Mouse (Mus musculus) retina, embryonic 14.5 days (tissue): ENCODE results near the gene Arid1b.
A peak's percentile ranks its signal among the peaks of the same experiment; 100 is the strongest.

Experiments used
- DNase-seq: peaks from one replicate; pipeline ENCODE4 v3.0.0-alpha.2; 2015; ENCODE audit warnings: low spot score

Arid1b gene

GRCm38 (mm10) chr17:5247737-5248136 lies 253.6 kb downstream of the Arid1b start:
- no peak for DNase-seq

GRCm38 (mm10) chr17:5248957-5249656 lies 255.0 kb downstream of the Arid1b start:
- DNase-seq: no peak

- no peak for DNase-seq
Observed at GRCm38 (mm10) chr17:5249681-5250180, 255.6 kb downstream of the Arid1b start.

- peak; percentile 83 for DNase-seq
Observed at GRCm38 (mm10) chr17:5252436-5252835, 258.3 kb downstream of the Arid1b start.

- no peak for DNase-seq
Observed at GRCm38 (mm10) chr17:5254717-5255617, 260.8 kb downstream of the Arid1b start.

- DNase-seq: no peak
Observed at GRCm38 (mm10) chr17:5255618-5255933, 261.4 kb downstream of the Arid1b start.

- DNase-seq: no peak
Observed at GRCm38 (mm10) chr17:5258978-5259377, 264.8 kb downstream of the Arid1b start.

- no peak for DNase-seq
Observed at GRCm38 (mm10) chr17:5261131-5261651, 267.1 kb downstream of the Arid1b start.

- DNase-seq: no peak
Observed at GRCm38 (mm10) chr17:5261874-5262605, 267.9 kb downstream of the Arid1b start.

GRCm38 (mm10) chr17:5262788-5263187 lies 268.7 kb downstream of the Arid1b start:
- no peak for DNase-seq

- DNase-seq: no peak
Observed at GRCm38 (mm10) chr17:5264783-5265182, 270.7 kb downstream of the Arid1b start.

GRCm38 (mm10) chr17:5265615-5266014 lies 271.5 kb downstream of the Arid1b start:
- no peak for DNase-seq

GRCm38 (mm10) chr17:5267747-5268146 lies 273.6 kb downstream of the Arid1b start:
- DNase-seq: no peak

- DNase-seq: no peak
Observed at GRCm38 (mm10) chr17:5269302-5269701, 275.2 kb downstream of the Arid1b start.

GRCm38 (mm10) chr17:5269774-5270173 lies 275.6 kb downstream of the Arid1b start:
- DNase-seq: no peak

GRCm38 (mm10) chr17:5270823-5271222 lies 276.7 kb downstream of the Arid1b start:
- no peak for DNase-seq

GRCm38 (mm10) chr17:5273118-5273517 lies 279.0 kb downstream of the Arid1b start:
- no peak for DNase-seq

GRCm38 (mm10) chr17:5273685-5274084 lies 279.6 kb downstream of the Arid1b start:
- no peak for DNase-seq

GRCm38 (mm10) chr17:5274429-5274828 lies 280.3 kb downstream of the Arid1b start:
- DNase-seq: no peak

- DNase-seq: no peak
Observed at GRCm38 (mm10) chr17:5275749-5276148, 281.6 kb downstream of the Arid1b start.

GRCm38 (mm10) chr17:5277137-5277871 lies 283.2 kb downstream of the Arid1b start:
- no peak for DNase-seq
